Mouse (Mus musculus) inflammation-experienced regulatory T-cells, adult 6 months (primary cell): ENCODE data around the gene Gpatch2. TPM values are rescaled to one million over a fixed set of nuclear protein-coding genes. Genes with fewer than 3 reads are reported as not detected.

Source experiments
- ATAC-seq: one replicate; pipeline ENCODE4 v1.8.0; 2017
- polyA plus RNA-seq, 3 experiments: library from polyadenylated mRNA; unstranded; fragments of 100-300 nt; shearing (Covaris generic); gene quantifications; one replicate each; pipeline ENCODE4 v1.2.1; 2017

The Gpatch2 gene
- 10 to 100 TPM; 15.7 to 21.7 (median 20.3) TPM for polyA plus RNA-seq

DNA sequence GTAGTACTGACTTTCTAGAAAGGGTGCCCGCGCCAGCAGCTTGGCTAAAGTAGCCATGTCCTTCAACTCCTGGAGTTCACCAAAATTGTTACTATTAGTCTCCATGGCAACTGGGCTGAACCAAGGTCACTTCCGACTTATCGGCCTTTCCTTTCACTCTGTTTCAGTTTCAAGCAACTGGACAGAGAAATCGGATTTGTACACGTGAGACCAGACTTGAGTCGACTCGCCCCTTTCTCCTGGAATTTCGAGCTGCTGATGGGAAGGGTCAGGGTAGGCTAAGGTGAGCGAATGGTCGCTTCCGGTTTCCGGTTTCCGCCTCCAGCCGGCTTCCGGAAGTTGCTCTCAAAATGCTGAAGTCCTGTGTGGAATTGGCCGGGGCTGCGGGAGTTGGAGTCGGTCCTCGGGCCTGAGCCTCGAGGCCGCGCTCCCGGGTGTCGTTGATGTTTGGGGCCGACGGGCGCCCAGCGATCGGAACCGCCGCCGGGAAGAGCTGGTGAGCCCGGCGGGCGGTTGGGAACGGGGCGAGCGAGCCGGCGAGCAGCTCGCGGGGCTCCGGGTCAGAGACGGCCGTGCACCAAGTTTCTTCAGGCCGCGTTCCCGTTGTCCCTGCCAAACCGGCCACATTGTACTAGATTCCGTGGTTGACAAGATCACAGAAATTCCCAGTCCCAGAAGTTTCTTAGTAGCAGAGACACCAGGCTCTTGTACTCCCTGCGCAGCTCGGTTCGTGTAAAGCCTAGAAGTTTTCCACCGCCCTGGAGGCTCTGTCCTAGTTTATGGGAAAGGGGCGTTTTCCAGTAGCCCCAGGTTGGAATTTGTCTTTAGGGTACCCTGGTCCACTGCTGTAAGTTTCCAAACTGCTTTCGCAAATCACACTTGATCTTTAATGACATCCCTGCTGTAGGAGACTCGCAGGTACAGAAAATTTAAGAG is at the start of gene Gpatch2, which contains the start of gene Spata17:
TSS of gene Gpatch2 (plus strand) at position 328 of the 936 bp plus-strand sequence.
TSS of gene Spata17 (minus strand) at position 285 of the 936 bp plus-strand sequence.
- peak; percentile 87 for ATAC-seq

GRCm38 (mm10) chr1:187169646-187170045 is 45.7 kb upstream of the Gpatch2 start:
- ATAC-seq: no peak

DNA sequence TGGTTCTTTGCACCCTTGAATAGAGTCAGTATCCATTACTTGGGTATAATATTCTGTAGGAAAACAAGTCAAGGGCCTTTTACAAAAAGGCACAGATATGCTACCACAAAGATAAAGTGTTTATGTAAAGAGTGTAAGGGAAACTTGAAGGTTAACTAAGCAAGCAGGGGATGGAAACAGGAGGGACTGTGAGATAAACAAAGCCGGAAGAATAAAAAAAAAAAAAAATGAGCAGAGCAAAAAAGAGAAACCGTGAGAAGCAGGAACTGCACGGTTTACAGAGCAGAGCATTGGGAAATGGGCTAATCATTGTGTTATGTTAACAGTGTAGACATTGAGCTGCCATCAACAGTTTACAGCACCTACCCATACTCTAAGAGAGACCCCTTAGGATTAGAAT is 44.9 kb upstream of the Gpatch2 start:
- no peak for ATAC-seq

- ATAC-seq: no peak
These were observed 39.3 kb upstream of the Gpatch2 start for GRCm38 (mm10) chr1:187175991-187176390.

- no peak for ATAC-seq
These were observed 36.8 kb upstream of the Gpatch2 start for GRCm38 (mm10) chr1:187178546-187178945.

DNA sequence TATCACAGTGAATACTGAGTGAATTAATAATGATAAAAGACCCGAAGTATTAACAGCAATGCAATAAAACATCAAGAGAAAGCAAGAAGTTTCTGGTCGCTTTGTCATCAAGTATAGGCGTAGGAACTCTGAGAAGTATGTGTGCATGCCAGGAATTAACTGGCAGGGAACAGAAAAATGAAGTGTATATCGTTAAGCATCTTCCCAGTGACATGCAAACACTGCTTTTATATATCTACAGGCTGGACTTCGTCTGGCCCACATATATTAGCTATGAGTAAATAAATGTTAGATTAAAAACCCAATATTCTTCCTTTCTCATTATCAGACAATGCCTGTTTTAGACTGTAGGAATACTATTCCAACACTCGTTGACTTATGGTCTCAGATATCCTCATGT is 9.8 kb upstream of the Gpatch2 start:
- no peak for ATAC-seq

- no peak for ATAC-seq
These were observed 5.8 kb upstream of the Gpatch2 start for GRCm38 (mm10) chr1:187209496-187209895.

- no peak for ATAC-seq
These were observed 4.6 kb upstream of the Gpatch2 start for GRCm38 (mm10) chr1:187210736-187211135.

GRCm38 (mm10) chr1:187216620-187217410 is 1.5 kb downstream of the Gpatch2 start:
- ATAC-seq: no peak

GRCm38 (mm10) chr1:187220756-187221155 is 5.4 kb downstream of the Gpatch2 start:
- no peak for ATAC-seq

DNA sequence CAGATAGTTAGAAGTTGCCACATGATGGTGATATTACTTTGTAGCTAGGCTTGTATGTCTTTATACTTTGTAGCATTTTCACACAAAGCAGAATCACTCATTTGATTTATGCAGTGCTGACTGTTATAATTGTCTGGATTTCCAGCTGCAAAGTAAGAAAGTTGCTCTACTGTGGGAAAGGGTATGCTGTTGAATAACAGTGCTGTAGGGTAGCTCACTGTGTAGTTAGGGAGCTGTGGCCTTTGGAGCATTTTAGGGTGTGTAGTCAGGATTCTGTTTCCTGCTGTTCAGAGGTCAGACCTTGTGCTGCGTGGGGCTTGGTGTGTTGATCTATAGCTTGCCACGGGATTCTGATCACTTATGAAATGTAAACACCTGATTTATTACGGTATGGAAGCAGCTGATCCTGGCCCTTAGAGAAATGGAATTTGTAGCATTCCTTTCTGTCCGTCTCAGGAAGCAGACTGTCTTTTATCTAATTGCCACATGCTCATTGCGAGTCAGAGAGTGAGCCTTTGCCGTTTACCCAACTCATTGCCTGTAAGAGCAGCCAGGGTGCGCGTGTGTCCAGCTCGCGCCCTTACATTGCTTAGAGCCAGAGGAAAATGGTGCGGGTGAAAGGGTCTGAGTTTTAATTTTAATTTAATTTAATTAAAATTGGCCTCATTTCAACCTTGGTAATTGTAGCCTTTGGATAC is 11.2 kb downstream of the Gpatch2 start:
- ATAC-seq: no peak

- ATAC-seq: peak; percentile 82
These were observed 13.3 kb downstream of the Gpatch2 start for GRCm38 (mm10) chr1:187228414-187229146.

DNA sequence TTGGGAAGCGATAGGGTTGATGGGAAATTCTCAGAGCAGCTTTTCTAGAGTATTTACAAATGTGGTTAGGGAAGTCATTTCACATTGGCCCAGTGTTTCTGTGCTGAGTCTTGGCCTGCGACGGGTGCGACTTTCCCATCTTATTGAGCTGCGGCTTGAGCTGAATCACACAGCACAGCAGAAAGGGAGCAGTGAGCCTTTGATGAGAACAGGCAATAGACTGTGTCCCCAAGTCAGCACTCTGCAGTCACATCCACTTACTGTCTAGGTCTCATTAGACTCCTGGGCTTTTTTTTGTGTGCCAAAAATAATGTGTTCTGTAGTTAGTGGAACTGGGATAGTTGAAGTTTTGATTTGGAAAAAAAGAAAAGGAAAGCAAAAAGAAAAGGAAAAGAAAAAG is 14.9 kb downstream of the Gpatch2 start:
- ATAC-seq: no peak

- ATAC-seq: no peak
These were observed 17.1 kb downstream of the Gpatch2 start for GRCm38 (mm10) chr1:187232196-187232955.

GRCm38 (mm10) chr1:187232996-187233615 is 17.8 kb downstream of the Gpatch2 start:
- no peak for ATAC-seq

- ATAC-seq: no peak
These were observed 19.9 kb downstream of the Gpatch2 start for GRCm38 (mm10) chr1:187235161-187235560.

- ATAC-seq: no peak
These were observed 21.0 kb downstream of the Gpatch2 start for GRCm38 (mm10) chr1:187236296-187236695.

GRCm38 (mm10) chr1:187238061-187238460 is 22.8 kb downstream of the Gpatch2 start:
- ATAC-seq: no peak

DNA sequence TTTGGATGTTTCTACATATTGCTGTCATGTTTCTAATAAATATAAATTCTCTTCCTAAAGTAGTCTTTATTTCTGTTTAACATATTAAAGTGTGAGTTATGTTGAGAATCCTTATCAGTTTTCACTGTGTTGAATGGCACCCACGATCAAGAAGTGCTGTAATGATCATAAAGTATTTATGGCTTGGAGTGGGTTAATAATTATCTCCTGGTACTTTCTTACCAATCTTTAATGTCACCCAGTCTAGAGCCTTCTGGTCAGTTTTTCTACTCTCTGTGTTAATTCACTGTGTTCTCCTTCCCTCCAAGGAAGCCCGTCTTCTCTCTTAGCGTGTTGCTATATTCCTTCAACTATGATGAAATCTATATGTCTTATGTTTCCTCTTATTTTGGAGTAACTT is 25.0 kb downstream of the Gpatch2 start:
- no peak for ATAC-seq

DNA sequence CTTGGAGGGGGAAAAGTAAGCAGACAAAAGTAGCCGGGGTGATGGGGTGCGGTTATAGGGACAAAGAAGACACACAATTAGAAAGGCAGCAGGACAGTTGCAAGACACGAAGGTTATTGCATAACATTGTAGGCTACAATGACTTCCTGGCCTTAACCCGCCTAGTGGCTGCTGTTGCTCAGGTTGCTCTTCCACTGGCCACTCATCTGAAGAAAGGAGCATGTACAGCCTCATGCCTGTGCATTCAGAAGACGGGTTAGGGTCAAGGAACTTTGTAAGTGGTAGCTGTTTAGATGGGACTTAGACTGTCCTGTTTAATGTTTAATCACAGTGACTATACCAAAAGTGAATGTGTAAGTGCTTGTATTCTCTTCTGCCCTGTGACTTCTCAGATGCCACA is 26.0 kb downstream of the Gpatch2 start:
- ATAC-seq: no peak

DNA sequence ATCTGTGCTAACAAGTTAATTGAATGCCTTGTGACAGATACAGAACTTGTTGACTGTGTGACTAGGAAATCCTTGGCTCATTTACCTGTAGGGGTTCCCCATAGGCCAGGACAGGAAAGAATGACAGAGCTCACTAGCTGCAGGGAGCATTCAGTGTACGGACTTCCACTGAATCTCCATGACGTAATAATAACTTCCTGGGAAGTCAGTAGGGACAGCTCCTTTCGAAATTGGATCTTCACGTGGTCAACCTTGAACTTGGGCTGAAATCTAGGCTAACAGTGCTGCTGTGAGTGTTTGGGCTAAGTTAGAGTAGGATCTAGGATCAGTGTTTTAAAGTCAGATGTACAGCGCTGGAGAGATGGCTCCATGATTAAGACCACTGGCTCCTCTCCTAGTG is 29.4 kb downstream of the Gpatch2 start:
- ATAC-seq: no peak
